In genomic region chr13:22045311-22045710, GRCm38 (mm10) we compare ENCODE assay signal across 15 mouse cellular contexts. TPM values are rescaled to one million over a fixed set of nuclear protein-coding genes. Genes with fewer than 3 reads are reported as not detected.
"Had no signal": no experiment of that assay in that cellular context is flagged by ENCODE, and none has a peak within 500 bp of the region (broad histone marks: within the 10 kb centered on the region; RNA-seq: fewer than 3 reads in every experiment).

No protein-coding gene starts in this region.

- DNase-seq: kidney, adult 18-20 months; kidney, postnatal 10 days; kidney, postnatal 4 days; lung, adult 2 months; lung, postnatal 36 days; midbrain, embryonic 14.5 days; right cerebral cortex, postnatal 14 days had no signal

- H3K36me3 ChIP-seq: limb, embryonic 10.5 days; neural tube, embryonic 13.5 days; stomach, embryonic 15.5 days had no signal

- H3K9me3 ChIP-seq: limb, embryonic 10.5 days; neural tube, embryonic 13.5 days; stomach, embryonic 15.5 days had no signal

- H3K27ac ChIP-seq: layer of hippocampus, adult 2 months; left cerebral cortex, adult 2 months; limb, embryonic 10.5 days; neural tube, embryonic 13.5 days; stomach, embryonic 15.5 days had no signal

- ATAC-seq: lung, postnatal 0 days had no signal

- H3K4me3 ChIP-seq: layer of hippocampus, adult 2 months; left cerebral cortex, adult 2 months; neural tube, embryonic 13.5 days; stomach, embryonic 15.5 days had no signal

- H3K27me3 ChIP-seq: neural tube, embryonic 13.5 days; stomach, embryonic 15.5 days had no signal

- H3K9ac ChIP-seq: neural tube, embryonic 13.5 days; stomach, embryonic 15.5 days had no signal

- H3K4me2 ChIP-seq: neural tube, embryonic 13.5 days; stomach, embryonic 15.5 days had no signal

RNA-seq across cellular contexts. Expression of gene Hist1h2ag, which starts 2.6 kb away (rescaled TPM):
- total RNA-seq: monocyte, adult 5-6 weeks had no signal

RNA-seq across cellular contexts. Expression of gene Hist1h2ah, which starts 9.9 kb away (rescaled TPM):
- total RNA-seq: monocyte, adult 5-6 weeks had no signal
- polyA plus RNA-seq: midbrain, embryonic 14.5 days; urinary bladder, adult 2 months had no signal
